Mouse (Mus musculus): ENCODE measurements around the gene Olfr1129.

The Olfr1129 gene

GRCm38 (mm10) chr2:87573602-87574001 is at the start of gene Olfr1129:
TSS of gene Olfr1129 (plus strand) at chr2:87573902.
- 57% methylated on average over 1 of the region's 1 CpGs for WGBS

DNA sequence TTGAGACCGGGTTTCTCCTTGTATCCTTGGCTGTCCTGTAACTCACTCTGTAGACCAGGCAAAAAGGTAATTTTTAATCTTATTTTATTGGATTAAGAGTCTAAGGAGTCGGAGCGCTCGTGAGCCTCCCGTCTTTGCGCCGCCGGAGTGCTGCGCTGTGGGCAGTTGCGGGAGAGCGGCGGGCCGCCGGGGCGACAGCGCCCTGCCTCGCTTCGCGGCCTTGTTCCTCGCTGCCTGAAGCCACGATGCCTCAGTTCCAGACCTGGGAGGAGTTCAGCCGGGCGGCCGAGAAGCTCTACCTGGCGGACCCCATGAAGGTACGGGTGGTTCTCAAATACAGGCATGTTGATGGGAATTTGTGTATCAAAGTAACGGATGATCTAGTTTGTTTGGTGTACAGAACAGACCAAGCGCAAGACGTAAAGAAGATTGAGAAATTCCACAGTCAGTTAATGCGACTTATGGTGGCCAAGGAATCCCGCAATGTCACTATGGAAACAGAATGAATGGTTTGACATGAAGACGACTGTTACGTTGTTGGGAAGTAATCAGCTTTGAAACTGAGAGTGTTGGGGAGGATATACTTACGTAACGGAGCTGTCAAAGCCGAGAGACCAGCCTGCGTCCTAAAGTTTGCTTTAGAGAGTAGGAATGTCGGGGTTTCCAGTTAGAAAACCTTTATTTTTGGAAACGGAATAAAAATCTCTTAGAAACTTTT is 47.6 kb upstream of the Olfr1129 start:
- 27% methylated on average over 39 of the region's 39 CpGs for WGBS

GRCm38 (mm10) chr2:87531496-87531895 is 42.2 kb upstream of the Olfr1129 start, which contains the start of gene Olfr153:
TSS of gene Olfr153 (plus strand) at chr2:87531796.

DNA sequence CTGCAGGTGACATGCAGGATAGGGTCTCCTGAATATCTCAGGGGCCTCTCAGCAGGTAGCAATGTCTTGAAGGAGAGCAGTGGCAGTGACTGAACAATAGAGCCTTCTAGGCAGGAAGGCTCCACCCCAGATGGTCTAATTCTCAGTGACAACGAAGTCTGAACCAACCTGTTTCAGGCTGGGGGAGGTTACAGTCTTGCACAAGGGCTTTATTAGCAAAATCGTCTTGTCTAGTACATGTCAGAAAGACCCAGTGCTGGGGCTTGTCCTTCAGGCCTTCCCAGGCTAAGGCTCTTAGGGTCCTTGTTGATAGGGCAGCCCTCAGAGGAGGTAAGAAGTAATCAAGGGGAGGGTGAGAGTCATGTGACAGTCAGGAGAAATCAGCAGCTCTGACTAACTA is 38.9 kb upstream of the Olfr1129 start:
- WGBS, result 48% methylated on average over 2 of the region's 2 CpGs

DNA sequence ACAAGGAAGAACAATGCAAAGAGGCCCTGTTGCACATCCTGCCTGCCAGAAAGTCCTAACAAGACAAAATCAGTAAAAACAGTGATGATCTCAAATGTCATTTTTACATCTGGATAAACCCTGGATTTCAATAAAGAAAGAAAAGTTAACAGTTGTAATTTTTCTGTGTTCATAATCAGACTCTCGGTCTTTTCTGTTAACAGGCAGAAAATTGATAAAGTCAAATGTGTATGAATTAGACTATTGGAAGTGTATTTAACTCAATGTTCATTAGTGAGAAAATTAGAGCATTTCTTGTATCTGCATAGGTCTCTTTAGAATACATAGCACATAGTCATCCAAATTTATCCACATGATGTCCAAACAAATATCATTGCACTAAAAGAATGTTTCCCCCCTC is 28.3 kb upstream of the Olfr1129 start, which contains the start of gene Olfr1128:
TSS of gene Olfr1128 (minus strand) at position 101 of the 400 bp plus-strand sequence.
- 83% methylated on average over 1 of the region's 1 CpGs for WGBS

DNA sequence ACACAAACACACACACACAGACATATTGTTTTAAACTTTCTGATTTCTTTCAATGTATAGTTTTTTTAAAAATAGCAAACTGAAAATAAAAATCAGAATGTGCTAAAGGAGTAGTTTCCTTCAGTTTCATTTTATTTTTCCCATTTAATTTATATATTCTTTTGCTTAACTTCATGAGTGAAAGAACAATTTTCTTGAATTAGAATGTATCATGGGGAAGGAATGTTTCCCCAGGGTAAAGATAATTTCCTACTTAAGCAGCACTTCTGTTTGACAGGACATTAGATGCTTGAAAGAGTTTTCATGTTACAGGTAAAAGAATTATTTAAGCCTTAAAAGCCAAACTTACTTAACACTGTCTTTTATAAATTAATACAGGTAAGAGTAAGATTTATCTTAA is 32.2 kb downstream of the Olfr1129 start, which contains the start of gene Olfr1130:
TSS of gene Olfr1130 (plus strand) at position 301 of the 400 bp plus-strand sequence.

DNA sequence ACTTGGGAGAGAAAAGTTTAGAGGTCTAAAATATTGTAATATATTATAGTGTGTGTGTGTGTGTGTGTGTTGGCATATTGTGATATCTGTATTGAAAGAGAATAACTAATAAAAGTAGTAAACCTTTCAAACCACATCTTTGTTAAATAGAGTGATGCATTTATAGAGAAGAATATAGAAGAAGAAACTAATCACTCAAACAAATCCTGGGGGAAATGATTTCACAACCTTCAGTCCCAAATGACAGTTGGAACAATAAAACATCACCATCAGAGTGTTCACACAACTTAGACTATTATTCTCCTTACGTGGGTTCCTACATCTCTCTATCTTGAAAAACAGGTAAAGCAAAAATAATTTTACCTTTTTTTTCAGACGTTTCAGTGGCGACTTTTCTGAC is 53.1 kb downstream of the Olfr1129 start, which contains the start of gene Olfr1131:
TSS of gene Olfr1131 (plus strand) at position 301 of the 400 bp plus-strand sequence.
- 74% methylated on average over 3 of the region's 3 CpGs for WGBS
